Mouse (Mus musculus) heart, embryonic 10.5 days (tissue): ENCODE measurements at regions not wholly inside any gene's neighbourhood (a gene's known extent, or its start where the extent isn't known, plus 50 kb on each side); places are given as distances from the start of the nearest gene placed in this dataset.

Experiments
- DNase-seq: peaks from one replicate; pipeline ENCODE4 v3.0.0-alpha.2; 2017; ENCODE audit warnings: low spot score
- H3K27ac ChIP-seq: fragments of 300-500 bp; sonication (generic); 2 replicates; pipeline ENCODE4 v1.5.1; 2016; ENCODE audit warnings: mild to moderate bottlenecking
- H3K27me3 ChIP-seq: fragments of 300-500 bp; sonication (generic); 2 replicates; pipeline ENCODE4 v1.6.1; 2016; ENCODE audit warnings: mild to moderate bottlenecking; ENCODE audit not compliant: poor library complexity, insufficient read depth, severe bottlenecking
- H3K36me3 ChIP-seq: fragments of 300-500 bp; sonication (generic); 2 replicates; pipeline ENCODE4 v1.6.1; 2016; ENCODE audit warnings: mild to moderate bottlenecking, moderate library complexity
- H3K4me1 ChIP-seq: fragments of 300-500 bp; sonication (generic); 2 replicates; pipeline ENCODE4 v1.6.1; 2016; ENCODE audit warnings: mild to moderate bottlenecking
- H3K4me3 ChIP-seq: fragments of 300-500 bp; sonication (generic); 2 replicates; pipeline ENCODE4 v1.5.1; 2016; ENCODE audit warnings: mild to moderate bottlenecking, moderate library complexity
- H3K9me3 ChIP-seq: fragments of 300-500 bp; sonication (generic); 2 replicates; pipeline ENCODE4 v1.6.1; 2016; ENCODE audit warnings: mild to moderate bottlenecking, moderate library complexity
- WGBS: fragments of 180-500 bp; shearing (Covaris S2); methylation state at CpG from one replicate; pipeline ENCODE4 v1.1.7; 2016; 5-methylcytosine and 5-hydroxymethylcytosine counted together

- peak; percentile 56 for DNase-seq
- H3K4me3 ChIP-seq, result no peak overlapping the region
- H3K9me3 ChIP-seq, result no peaks in the 10 kb centered on the region
- no peaks in the 10 kb centered on the region for H3K36me3 ChIP-seq
- peaks cover 65% of the 10 kb centered on the region for H3K27me3 ChIP-seq
- H3K4me1 ChIP-seq, result 0 out of 2 replicates have a peak, but pooled peaks cover 5% of the 10 kb centered on the region
- 59% methylated on average over 8 of the region's 8 CpGs for WGBS
- no peak overlapping the region for H3K27ac ChIP-seq
Observed at GRCm38 (mm10) chr19:60148313-60148965, 78.1 kb downstream of the Fam204a start.

DNA sequence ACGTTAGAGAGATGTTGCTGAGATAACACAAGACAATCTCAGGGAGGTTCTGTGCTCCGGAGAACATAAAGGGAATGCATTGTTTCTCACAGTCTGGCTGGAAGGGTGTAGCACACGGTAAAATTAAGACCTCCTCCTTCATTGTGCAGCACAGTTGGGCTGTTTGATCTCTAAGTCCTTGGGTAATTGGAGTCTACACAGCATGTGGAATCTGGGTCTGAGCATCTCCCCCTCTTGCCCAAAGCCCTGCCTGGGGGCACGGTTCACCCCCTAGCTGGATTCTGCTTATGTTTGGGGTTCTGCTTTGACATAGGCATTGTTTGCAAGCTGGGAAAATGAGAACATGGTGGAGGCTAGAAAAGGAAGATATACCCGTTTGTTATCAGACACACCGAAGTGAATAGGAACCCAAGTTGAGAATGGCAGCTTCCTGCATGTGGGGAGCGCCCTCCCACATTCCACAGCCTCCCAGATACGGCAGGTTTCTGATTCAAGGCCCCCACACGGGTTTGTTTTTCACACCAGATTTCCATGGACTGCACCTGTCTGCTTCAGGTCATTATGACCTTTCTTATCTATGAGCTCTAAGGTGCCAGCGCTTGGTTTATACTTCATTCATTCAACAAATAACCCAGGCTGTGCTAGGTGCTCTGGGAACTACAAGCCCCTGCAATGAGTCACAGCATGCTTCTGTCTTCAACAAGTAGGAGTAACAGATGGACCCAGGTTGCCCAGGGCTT lies 79.9 kb downstream of the Fam204a start:
- Histone ChIP-seq H3K36me3 (no peaks in the 10 kb centered on the region), H3K27me3 (peaks cover 65% of the 10 kb centered on the region), H3K4me3 (no peak overlapping the region), H3K27ac (no peak overlapping the region), H3K4me1 (0 out of 2 replicates have a peak, but pooled peaks cover 5% of the 10 kb centered on the region), H3K9me3 (no peaks in the 10 kb centered on the region)
- peak; percentile 51 for DNase-seq
- 42% methylated on average over 10 of the region's 10 CpGs for WGBS

- H3K4me3 ChIP-seq, result no peak overlapping the region
- H3K27ac ChIP-seq, result no peak overlapping the region
- H3K36me3 ChIP-seq, result no peaks in the 10 kb centered on the region
- H3K9me3 ChIP-seq, result no peaks in the 10 kb centered on the region
- peak; percentile 4 for DNase-seq
- WGBS, result 84% methylated on average over 5 of the region's 5 CpGs
- 0 out of 2 replicates have a peak, but pooled peaks cover 5% of the 10 kb centered on the region for H3K4me1 ChIP-seq
- H3K27me3 ChIP-seq, result peaks cover 62% of the 10 kb centered on the region
Observed at GRCm38 (mm10) chr19:60145242-60145641, 81.3 kb downstream of the Fam204a start.

DNA sequence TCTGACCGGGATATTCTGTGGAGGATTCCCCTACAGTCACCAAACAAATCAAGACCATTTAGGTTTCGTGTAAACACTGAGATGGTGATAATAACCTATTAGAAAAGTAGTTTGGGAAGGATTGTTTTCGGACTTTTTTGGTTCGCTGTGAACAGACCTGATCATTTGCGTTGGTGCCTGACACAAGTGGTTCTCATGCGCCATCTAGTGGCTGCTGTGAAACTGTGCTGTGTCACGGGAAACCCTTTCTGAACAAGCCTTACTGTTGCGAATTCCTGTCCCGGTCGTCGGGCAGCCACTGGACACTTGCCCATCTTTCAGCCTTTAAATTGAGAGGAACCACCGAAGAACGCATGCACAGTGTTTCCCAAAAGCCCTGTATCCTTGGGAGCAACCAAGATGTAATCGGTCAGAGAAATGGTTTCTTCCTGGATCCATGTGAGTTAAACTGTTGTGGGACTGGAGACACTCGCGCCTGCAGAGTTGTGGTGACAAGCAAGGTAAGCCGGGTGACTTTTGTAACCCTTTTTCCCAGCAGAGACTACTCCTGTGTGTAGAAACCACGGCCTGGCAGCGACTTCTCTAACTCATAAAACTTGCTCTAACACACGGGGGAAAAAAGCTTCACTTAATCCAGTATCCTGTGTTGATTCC lies 82.0 kb downstream of the Fam204a start:
- Histone ChIP-seq H3K4me1 (0 out of 2 replicates have a peak, but pooled peaks cover 3% of the 10 kb centered on the region), H3K9me3 (no peaks in the 10 kb centered on the region), H3K27me3 (peaks cover 54% of the 10 kb centered on the region), H3K36me3 (no peaks in the 10 kb centered on the region), H3K27ac (no peak overlapping the region), H3K4me3 (peak overlapping the region; percentile 52)
- DNase-seq, result peak; percentile 92
- WGBS, result 8% methylated on average over 20 of the region's 20 CpGs

GRCm38 (mm10) chr19:60138881-60139280 lies 87.6 kb downstream of the Fam204a start:
- Histone ChIP-seq H3K4me1 (no peaks in the 10 kb centered on the region), H3K36me3 (no peaks in the 10 kb centered on the region), H3K27me3 (peaks cover 7% of the 10 kb centered on the region), H3K9me3 (no peaks in the 10 kb centered on the region), H3K4me3 (no peak overlapping the region), H3K27ac (no peak overlapping the region)
- no peak for DNase-seq
- WGBS, result 43% methylated on average over 2 of the region's 2 CpGs

GRCm38 (mm10) chr19:60136491-60136890 lies 90.0 kb downstream of the Fam204a start:
- H3K9me3 ChIP-seq, result no peaks in the 10 kb centered on the region
- H3K27ac ChIP-seq, result no peak overlapping the region
- H3K4me3 ChIP-seq, result no peak overlapping the region
- no peaks in the 10 kb centered on the region for H3K4me1 ChIP-seq
- DNase-seq, result peak; percentile 3
- WGBS, result 75% methylated on average over 1 of the region's 1 CpGs
- H3K27me3 ChIP-seq, result peaks cover 1% of the 10 kb centered on the region
- H3K36me3 ChIP-seq, result no peaks in the 10 kb centered on the region

GRCm38 (mm10) chr19:60134447-60135328 lies 91.8 kb downstream of the Fam204a start:
- no peaks in the 10 kb centered on the region for H3K4me1 ChIP-seq
- no peak overlapping the region for H3K4me3 ChIP-seq
- no peaks in the 10 kb centered on the region for H3K9me3 ChIP-seq
- H3K27me3 ChIP-seq, result no peaks in the 10 kb centered on the region; the same call in 1 of the 2 replicates
- no peak overlapping the region for H3K27ac ChIP-seq
- H3K36me3 ChIP-seq, result no peaks in the 10 kb centered on the region
- DNase-seq, result peak; percentile 66
- WGBS, result 57% methylated on average over 4 of the region's 4 CpGs

DNA sequence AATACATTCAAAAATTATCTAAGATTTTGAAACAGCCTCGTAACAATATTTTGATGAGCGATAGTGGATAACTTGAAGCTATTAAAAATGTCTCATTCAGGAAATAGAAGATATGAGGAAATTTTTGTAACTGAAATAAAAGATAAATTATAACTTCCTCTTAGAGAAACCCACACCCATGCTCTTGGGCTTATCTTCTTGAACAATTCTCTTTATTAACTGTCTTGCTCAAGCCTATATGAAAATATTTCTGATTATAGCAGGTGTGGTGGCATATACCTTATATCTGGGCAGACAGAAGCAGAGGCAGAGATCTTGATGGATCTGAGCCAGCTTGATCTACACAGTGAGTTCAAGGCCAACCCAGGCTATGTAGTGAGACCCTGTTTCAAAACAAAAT lies 96.9 kb downstream of the Fam204a start:
- 85% methylated on average over 2 of the region's 2 CpGs for WGBS
- Histone ChIP-seq H3K9me3 (no peaks in the 10 kb centered on the region), H3K27me3 (no peaks in the 10 kb centered on the region), H3K4me1 (no peaks in the 10 kb centered on the region), H3K36me3 (no peaks in the 10 kb centered on the region), H3K27ac (no peak overlapping the region), H3K4me3 (no peak overlapping the region)
- DNase-seq, result no peak

GRCm38 (mm10) chr19:60124638-60125037 lies 101.9 kb downstream of the Fam204a start:
- no peak for DNase-seq
- no peak overlapping the region for H3K4me3 ChIP-seq
- no peaks in the 10 kb centered on the region for H3K36me3 ChIP-seq
- 75% methylated on average over 2 of the region's 2 CpGs for WGBS
- no peaks in the 10 kb centered on the region for H3K27me3 ChIP-seq
- no peak overlapping the region for H3K27ac ChIP-seq
- H3K9me3 ChIP-seq, result no peaks in the 10 kb centered on the region
- H3K4me1 ChIP-seq, result no peaks in the 10 kb centered on the region

DNA sequence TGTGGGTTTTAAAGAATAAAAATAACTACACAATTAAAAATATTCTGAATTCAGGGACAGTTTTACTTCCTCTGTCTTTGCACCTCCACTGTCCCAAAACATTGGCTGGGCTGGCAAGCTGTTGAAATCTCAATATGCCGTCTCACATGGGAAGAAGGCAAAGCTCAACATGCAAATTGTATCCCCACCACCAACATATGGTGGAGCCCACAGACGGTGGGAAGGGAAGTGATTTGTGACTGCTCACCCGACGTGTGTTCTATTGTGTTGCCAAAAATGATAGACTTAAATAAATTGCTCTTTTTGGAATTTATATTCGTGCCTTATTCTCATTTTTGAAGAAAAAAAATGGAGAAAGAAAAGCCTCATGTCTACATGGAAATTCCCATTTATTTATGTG lies 105.6 kb downstream of the Fam204a start:
- H3K4me1 ChIP-seq, result no peaks in the 10 kb centered on the region
- 77% methylated on average over 5 of the region's 5 CpGs for WGBS

GRCm38 (mm10) chr19:60119051-60119450 lies 107.5 kb downstream of the Fam204a start:
- H3K27ac ChIP-seq, result no peak overlapping the region
- WGBS, result 50% methylated on average over 1 of the region's 1 CpGs
- H3K9me3 ChIP-seq, result no peaks in the 10 kb centered on the region
- DNase-seq, result no peak
- H3K4me3 ChIP-seq, result no peak overlapping the region
- H3K4me1 ChIP-seq, result no peaks in the 10 kb centered on the region
- H3K36me3 ChIP-seq, result no peaks in the 10 kb centered on the region
- H3K27me3 ChIP-seq, result no peaks in the 10 kb centered on the region

More for the DNA sequence above, 105.6 kb downstream of the Fam204a start:
- H3K4me3 ChIP-seq, result no peak overlapping the region
- no peaks in the 10 kb centered on the region for H3K9me3 ChIP-seq
- no peak overlapping the region for H3K27ac ChIP-seq
- H3K36me3 ChIP-seq, result no peaks in the 10 kb centered on the region
- no peak for DNase-seq
- no peaks in the 10 kb centered on the region for H3K27me3 ChIP-seq

- no peaks in the 10 kb centered on the region for H3K36me3 ChIP-seq
- no peaks in the 10 kb centered on the region for H3K4me1 ChIP-seq
- no peak overlapping the region for H3K27ac ChIP-seq
- H3K27me3 ChIP-seq, result no peaks in the 10 kb centered on the region
- 52% methylated on average over 7 of the region's 7 CpGs for WGBS
- H3K9me3 ChIP-seq, result no peaks in the 10 kb centered on the region
- H3K4me3 ChIP-seq, result no peak overlapping the region
- DNase-seq, result no peak
Observed at GRCm38 (mm10) chr19:60113666-60114388, 112.7 kb downstream of the Fam204a start.
